Mouse (Mus musculus): ENCODE data around the gene Shc2. TPM values are rescaled to one million over a fixed set of nuclear protein-coding genes. Genes with fewer than 3 reads are reported as not detected.
A peak's percentile ranks its signal among the peaks of the same experiment; 100 is the strongest.

The Shc2 gene
- total RNA-seq (2021) = 1 to 10 TPM; 3.5 to 4.0 TPM
- long read RNA-seq, experiment 1, transcript Shc2-201 (13 exons, 3,243 nt) = major isoform, 5 of 8 reads
- long read RNA-seq, experiment 1, partial matches to known transcripts = 2 of 8 reads
- long read RNA-seq, experiment 1, other reads (novel, unspliced or antisense) = 1 of 8 reads
- long read RNA-seq, experiment 2, transcript Shc2-201 (13 exons, 3,243 nt) = major isoform, 11 of 13 reads
- long read RNA-seq, experiment 2, partial matches to known transcripts = 1 of 13 reads
- long read RNA-seq, experiment 2, other reads (novel, unspliced or antisense) = 1 of 13 reads

- peak; percentile 42 to 53 for DNase-seq
- intact Hi-C loops (cut with DNase I) = no loop called here
Observed at GRCm38 (mm10) chr10:79637128-79638110, at the start of gene Shc2. Gene Shc2 (minus strand): TSS chr10:79637918.

- no peak for DNase-seq
- intact Hi-C loops (cut with DNase I) = no loop called here
Observed at GRCm38 (mm10) chr10:79687513-79687912, 49.8 kb upstream of the Shc2 start.

- DNase-seq = no peak
- intact Hi-C loops (cut with DNase I) = no loop called here
Observed at GRCm38 (mm10) chr10:79686691-79687090, 49.0 kb upstream of the Shc2 start.

- intact Hi-C loops (cut with DNase I) = no loop called here
- no peak for DNase-seq
Observed at GRCm38 (mm10) chr10:79686219-79686618, 48.5 kb upstream of the Shc2 start.

- intact Hi-C loops (cut with DNase I) = no loop called here
- no peak for DNase-seq
Observed at GRCm38 (mm10) chr10:79684770-79685600, 47.3 kb upstream of the Shc2 start.

GRCm38 (mm10) chr10:79683726-79684640 lies 46.3 kb upstream of the Shc2 start:
- intact Hi-C loops (cut with DNase I) = no loop called here
- DNase-seq = peak; percentile 55 to 58

- intact Hi-C loops (cut with DNase I) = no loop called here
- peak; percentile 67 to 75 for DNase-seq
Observed at GRCm38 (mm10) chr10:79682916-79683582, 45.3 kb upstream of the Shc2 start.

- intact Hi-C loops (cut with DNase I) = no loop called here
- DNase-seq = no peak
Observed at GRCm38 (mm10) chr10:79682551-79682915, 44.8 kb upstream of the Shc2 start.

- intact Hi-C loops (cut with DNase I) = no loop called here
- peak; percentile 99 for DNase-seq
Observed at GRCm38 (mm10) chr10:79681591-79682245, 44.0 kb upstream of the Shc2 start, which contains the start of gene Cdc34. Gene Cdc34 (plus strand): TSS chr10:79682195.

- DNase-seq = no peak
- intact Hi-C loops (cut with DNase I) = no loop called here
Observed at GRCm38 (mm10) chr10:79680606-79681495, 43.1 kb upstream of the Shc2 start.

- DNase-seq = no peak
- intact Hi-C loops (cut with DNase I) = no loop called here
Observed at GRCm38 (mm10) chr10:79675346-79676035, 37.8 kb upstream of the Shc2 start.

GRCm38 (mm10) chr10:79673054-79673453 lies 35.3 kb upstream of the Shc2 start:
- DNase-seq = no peak
- intact Hi-C loops (cut with DNase I) = no loop called here

- intact Hi-C loops (cut with DNase I) = no loop called here
- DNase-seq = no peak
Observed at GRCm38 (mm10) chr10:79672088-79672455, 34.4 kb upstream of the Shc2 start.

GRCm38 (mm10) chr10:79671396-79672087 lies 33.8 kb upstream of the Shc2 start:
- no peak for DNase-seq
- intact Hi-C loops (cut with DNase I) = no loop called here

GRCm38 (mm10) chr10:79670071-79670888 lies 32.6 kb upstream of the Shc2 start:
- DNase-seq = no peak
- intact Hi-C loops (cut with DNase I) = no loop called here
